In genomic region chr1:96166767-96167166, GRCm38 (mm10) we compare ENCODE assay signal across 17 mouse cellular contexts.
"Had no signal": no experiment of that assay in that cellular context is flagged by ENCODE, and none has a peak within 500 bp of the region (broad histone marks: within the 10 kb centered on the region; RNA-seq: fewer than 3 reads in every experiment).

No protein-coding gene starts in this region.

- H3K9me3 ChIP-seq: midbrain, embryonic 10.5 days; midbrain, embryonic 13.5 days; neural tube, embryonic 13.5 days; neural tube, embryonic 15.5 days had no signal

- H3K4me1 ChIP-seq: midbrain, embryonic 10.5 days; midbrain, embryonic 13.5 days; neural tube, embryonic 13.5 days; neural tube, embryonic 15.5 days had no signal

- DNase-seq: lung, adult 18-20 months; lung, embryonic 14.5 days; lung, postnatal 10 days; lung, postnatal 4 days; retina, postnatal 1 day; right cerebral cortex, adult 18-20 months; right cerebral cortex, postnatal 25 days; right cerebral cortex, postnatal 4 days; spleen, adult 18-20 months; thymus, adult 18-20 months; thymus, postnatal 25 days; thymus, postnatal 4 days had no signal

- H3K9ac ChIP-seq: lung, embryonic 14.5 days; midbrain, embryonic 13.5 days; neural tube, embryonic 13.5 days; neural tube, embryonic 15.5 days had no signal

- H3K36me3 ChIP-seq: midbrain, embryonic 10.5 days; midbrain, embryonic 13.5 days; neural tube, embryonic 13.5 days; neural tube, embryonic 15.5 days had no signal

- H3K4me3 ChIP-seq: midbrain, embryonic 10.5 days; midbrain, embryonic 13.5 days; myocyte; neural tube, embryonic 13.5 days; neural tube, embryonic 15.5 days had no signal

- H3K27ac ChIP-seq: midbrain, embryonic 10.5 days; midbrain, embryonic 13.5 days; neural tube, embryonic 13.5 days; neural tube, embryonic 15.5 days had no signal
